Mouse (Mus musculus) skeletal muscle tissue, adult 2 months (tissue): ENCODE measurements at regions not wholly inside any gene's neighbourhood (a gene's known extent, or its start where the extent isn't known, plus 50 kb on each side); places are given as distances from the start of the nearest gene placed in this dataset.
A peak's percentile ranks its signal among the peaks of the same experiment; 100 is the strongest.
"Not testable (repeated sequence)": the region's sequence is repeated elsewhere in the genome, so short reads cannot be mapped to it uniquely, and the experiment has no call there.

Source experiments
- DNase-seq: peaks from one replicate; pipeline ENCODE4 v3.0.0-alpha.2; 2012; ENCODE audit warnings: low read depth, low spot score

GRCm38 (mm10) chr13:97488518-97488917 lies 247.6 kb downstream of the Enc1 start:
- no peak for DNase-seq

DNA sequence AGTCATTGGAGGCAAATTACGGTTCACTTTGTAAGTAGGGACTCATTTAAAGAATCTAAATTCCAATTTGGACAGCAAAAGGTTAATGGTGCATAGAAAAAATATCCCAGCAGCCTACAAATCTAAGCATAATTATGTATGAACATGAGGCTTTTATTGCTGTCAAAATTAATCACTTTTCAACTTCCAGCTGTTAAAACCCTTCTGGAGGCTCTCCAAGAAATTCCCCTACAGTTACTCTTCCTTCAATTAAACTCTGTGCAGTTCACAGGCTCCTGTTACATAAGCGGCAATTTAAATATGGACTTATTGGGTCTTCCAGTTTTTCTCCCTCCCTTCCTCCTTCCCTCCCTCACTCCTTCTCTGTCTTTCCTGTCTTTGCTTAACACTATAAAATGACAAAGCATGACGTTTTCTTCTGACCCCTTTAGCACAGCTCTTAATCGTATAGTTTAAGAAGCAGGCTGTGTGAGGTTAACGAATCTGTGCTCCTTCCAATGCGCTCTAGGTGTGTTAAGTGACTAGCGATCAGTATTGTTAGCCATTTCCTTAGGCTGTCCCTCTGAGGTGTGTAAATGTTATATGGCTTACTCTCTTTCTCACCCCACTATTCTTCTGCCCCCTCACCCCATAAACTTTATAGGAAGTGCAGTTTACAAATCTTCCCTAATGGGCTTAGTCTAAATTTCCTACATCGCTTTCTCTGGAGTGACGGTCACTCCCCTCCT lies 247.0 kb downstream of the Enc1 start:
- DNase-seq: no peak

DNA sequence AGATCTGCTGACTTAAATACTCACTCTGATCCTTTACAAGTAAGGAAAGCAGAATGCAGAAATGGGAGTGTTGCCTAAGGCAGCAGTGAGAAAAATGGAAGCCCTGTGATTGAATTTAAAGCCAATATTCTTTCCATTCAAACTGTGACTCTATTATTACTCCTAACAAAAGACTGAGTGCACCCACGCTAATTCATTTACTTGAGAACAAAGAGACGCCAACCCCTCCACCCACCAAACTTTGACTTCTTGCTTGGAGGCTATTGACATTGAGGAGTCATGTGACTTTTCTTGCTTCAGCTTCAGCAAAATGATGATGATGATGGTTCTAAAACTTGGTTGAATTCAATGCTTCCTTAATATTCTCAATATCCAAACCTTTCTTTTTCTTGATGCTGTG lies 245.6 kb downstream of the Enc1 start:
- DNase-seq: no peak

- DNase-seq: no peak
Observed at GRCm38 (mm10) chr13:97485886-97486285, 245.0 kb downstream of the Enc1 start.

- no peak for DNase-seq
Observed at GRCm38 (mm10) chr13:97484808-97485545, 244.1 kb downstream of the Enc1 start.

GRCm38 (mm10) chr13:97483681-97484080 lies 242.8 kb downstream of the Enc1 start:
- DNase-seq: peak; percentile 70

GRCm38 (mm10) chr13:97482439-97482946 lies 241.6 kb downstream of the Enc1 start:
- no peak for DNase-seq

GRCm38 (mm10) chr13:97481259-97481658 lies 240.4 kb downstream of the Enc1 start:
- no peak for DNase-seq

- no peak for DNase-seq
Observed at GRCm38 (mm10) chr13:97479066-97479586, 238.2 kb downstream of the Enc1 start.

DNA sequence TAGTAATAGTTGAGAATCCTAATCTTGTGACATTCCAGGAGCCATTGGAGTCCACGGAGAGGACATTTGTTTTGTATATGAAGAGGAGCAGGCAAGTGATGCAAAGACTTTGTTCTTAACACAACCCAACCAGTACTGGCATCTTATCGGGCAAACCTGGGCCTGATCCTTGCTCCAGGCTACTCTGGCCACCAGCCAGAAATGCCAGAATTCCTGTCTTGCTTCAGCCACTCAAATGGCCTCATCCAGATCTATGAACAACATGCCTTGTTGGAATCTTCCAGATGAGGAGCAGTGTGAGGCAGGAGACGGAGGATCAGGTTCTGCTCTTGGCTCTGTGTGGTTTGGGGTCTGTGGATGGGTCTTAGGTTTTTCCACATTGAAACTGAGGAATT lies 233.1 kb downstream of the Enc1 start:
- no peak for DNase-seq

GRCm38 (mm10) chr13:97473256-97473970 lies 232.5 kb downstream of the Enc1 start:
- no peak for DNase-seq

DNA sequence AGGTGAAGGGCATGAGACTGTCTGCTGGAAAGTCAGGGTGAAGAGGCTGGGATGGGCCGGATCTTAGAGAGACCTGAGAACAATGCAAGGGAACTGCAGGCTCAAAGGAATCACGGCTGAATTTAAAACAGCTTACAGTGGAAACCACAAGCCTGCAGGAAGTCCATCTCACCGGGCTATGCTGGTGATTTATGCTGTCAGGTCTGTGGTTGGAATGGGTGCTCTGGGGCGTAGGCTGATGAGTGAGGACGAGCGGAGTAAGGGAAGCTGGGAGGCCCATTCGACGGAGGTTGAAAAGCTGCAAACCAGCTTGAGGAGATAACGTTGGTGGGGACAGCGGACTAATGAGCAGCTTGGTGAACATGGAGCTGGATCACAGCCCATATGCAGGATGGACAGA lies 229.1 kb downstream of the Enc1 start:
- DNase-seq: no peak

- no peak for DNase-seq
Observed at GRCm38 (mm10) chr13:97468874-97469593, 228.1 kb downstream of the Enc1 start.

GRCm38 (mm10) chr13:97466585-97466984 lies 225.7 kb downstream of the Enc1 start:
- not testable (repeated sequence) for DNase-seq

DNA sequence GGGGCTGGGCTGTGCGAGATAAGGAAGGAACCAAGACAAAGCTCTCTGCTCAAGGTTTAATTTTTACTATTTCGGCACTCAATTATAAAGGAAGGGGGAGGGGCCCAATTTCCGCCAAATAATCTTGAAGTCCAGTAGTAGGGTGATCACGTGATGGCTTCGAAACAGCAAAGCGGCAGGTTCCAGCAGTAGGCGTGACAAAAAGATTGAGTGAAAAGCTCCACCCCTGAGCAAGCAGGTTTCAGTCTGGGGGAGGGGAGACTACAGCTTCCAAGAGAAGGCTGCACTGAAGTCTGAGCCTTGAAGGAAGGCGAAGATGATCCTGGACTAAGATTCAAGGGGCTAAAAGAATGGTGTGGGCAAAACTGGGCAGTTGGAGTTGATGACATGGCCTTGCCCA lies 222.9 kb downstream of the Enc1 start:
- DNase-seq: no peak

- DNase-seq: no peak
Observed at GRCm38 (mm10) chr13:97462884-97463235, 222.0 kb downstream of the Enc1 start.

DNA sequence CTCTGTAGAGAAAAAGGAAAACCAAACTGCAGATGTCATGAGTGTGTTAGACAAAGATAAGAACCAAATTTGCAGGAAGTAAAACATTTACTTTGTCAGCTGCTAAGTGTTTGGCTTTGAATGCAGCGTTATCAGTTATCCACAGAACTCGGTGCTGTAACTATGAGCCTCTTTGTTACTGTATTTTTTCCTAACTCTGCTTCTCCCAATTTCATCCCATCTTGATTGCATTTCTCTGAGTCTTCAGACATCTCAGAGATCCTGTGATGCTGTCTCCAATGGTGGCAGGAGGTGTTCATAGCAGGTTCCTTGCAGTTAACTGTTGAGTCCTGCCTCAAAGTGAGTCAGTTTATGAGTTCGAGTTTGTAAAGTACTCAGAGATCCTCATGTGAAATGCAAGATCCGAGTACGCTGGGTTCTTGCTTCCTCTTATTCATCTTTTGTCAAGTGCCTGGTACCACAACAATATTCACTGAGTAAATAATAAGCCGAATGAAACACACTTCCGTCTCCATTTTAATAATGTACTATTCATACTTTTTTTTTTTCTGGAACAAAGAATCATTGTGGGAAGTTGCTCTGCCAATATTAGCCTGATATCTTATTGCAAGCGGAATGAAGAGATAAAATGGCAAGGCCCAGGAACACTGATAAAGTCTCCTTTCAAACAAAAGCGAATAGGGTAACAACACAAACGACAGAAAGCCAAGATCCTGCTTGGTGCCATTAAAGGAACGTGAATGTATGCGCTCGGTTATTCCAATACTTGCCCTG lies 221.4 kb downstream of the Enc1 start:
- no peak for DNase-seq

GRCm38 (mm10) chr13:97461207-97461606 lies 220.3 kb downstream of the Enc1 start:
- DNase-seq: no peak

- no peak for DNase-seq
Observed at GRCm38 (mm10) chr13:97459106-97459505, 218.2 kb downstream of the Enc1 start.

DNA sequence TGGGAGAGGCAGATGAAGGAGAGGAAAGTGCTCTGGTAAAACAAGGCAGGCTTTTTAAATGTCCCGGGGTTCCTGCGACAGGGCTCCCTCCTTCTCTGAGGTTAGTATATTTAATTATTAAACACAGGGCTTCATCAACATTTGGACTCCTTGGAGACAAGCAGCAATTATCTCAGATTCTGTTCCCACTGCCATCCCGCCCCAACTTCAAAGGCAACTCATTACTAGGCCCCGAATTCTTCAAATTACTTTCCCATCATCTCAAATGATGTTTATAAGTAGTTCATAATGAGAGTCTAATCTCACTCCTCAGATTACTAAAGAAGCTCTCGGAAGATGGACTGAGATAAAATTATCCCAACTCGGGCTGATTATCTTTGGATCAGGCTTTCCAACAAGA lies 215.1 kb downstream of the Enc1 start:
- DNase-seq: no peak

DNA sequence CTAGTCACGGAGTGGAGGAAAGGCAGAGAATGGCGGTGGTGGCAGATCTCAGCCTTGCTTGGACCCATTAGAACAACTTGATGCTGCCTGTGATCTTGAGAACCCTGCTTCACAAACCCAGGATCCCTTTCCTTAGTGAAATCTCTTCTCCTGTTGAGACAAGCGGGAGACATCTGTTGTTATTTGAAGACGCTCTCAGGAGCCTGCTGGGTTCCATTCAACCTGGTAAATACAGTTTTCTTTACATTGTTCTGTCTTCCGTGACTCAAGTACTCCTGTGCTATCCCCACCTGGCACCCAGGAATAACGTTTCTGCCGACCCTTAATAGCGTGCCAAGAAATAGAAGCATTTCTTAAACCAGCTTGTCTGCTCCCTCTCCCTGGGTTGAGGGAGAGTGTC lies 213.8 kb downstream of the Enc1 start:
- DNase-seq: no peak
